Mouse (Mus musculus) megakaryocyte, embryonic 14.5 days (primary cell): ENCODE results near the gene Galnt17. TPM values are rescaled to one million over a fixed set of nuclear protein-coding genes. Genes with fewer than 3 reads are reported as not detected.

Experiments used
- H3K27me3 ChIP-seq: replicated peaks from 2 replicates; pipeline ENCODE3; 2012; ENCODE audit warnings: inconsistent platforms
- H3K36me3 ChIP-seq: replicated peaks from 2 replicates; pipeline ENCODE3; 2012; ENCODE audit warnings: low read length, inconsistent platforms, mixed read lengths
- H3K4me1 ChIP-seq: 2 replicates; pipeline ENCODE4 v1.6.1; 2012; ENCODE audit warnings: inconsistent platforms
- H3K4me3 ChIP-seq: replicated peaks from 2 replicates; pipeline ENCODE3; 2012; ENCODE audit warnings: moderate library complexity, mild to moderate bottlenecking, inconsistent platforms
- H3K9me3 ChIP-seq: 2 replicates; pipeline ENCODE4 v1.6.1; 2012; ENCODE audit warnings: inconsistent platforms
- FLI1 ChIP-seq: IDR thresholded peaks from 2 replicates; pipeline ENCODE4 v1.6.1; 2012; ENCODE audit warnings: low read length, inconsistent platforms, mixed read lengths
- GATA1 ChIP-seq: IDR thresholded peaks from 3 replicates; pipeline ENCODE4 v1.6.1; 2012; ENCODE audit warnings: mixed read lengths, low read length, inconsistent platforms, borderline replicate concordance
- polyA plus RNA-seq: library from polyadenylated mRNA; stranded (reverse); fragments of >175 nt; gene quantifications from 2 replicates; pipeline ENCODE4 v1.2.3, GENCODE M21; 2012; ENCODE audit warnings: low replicate concordance; ENCODE audit not compliant: insufficient read depth

Galnt17 gene
- polyA plus RNA-seq, 1 experiment = not detected

GRCm38 (mm10) chr5:130919969-130920368, 388.3 kb downstream of the Galnt17 start:
- H3K4me1 ChIP-seq = no peaks in the 10 kb centered on the region
- H3K9me3 ChIP-seq = peaks cover 72% of the 10 kb centered on the region
- no peak overlapping the region for H3K4me3 ChIP-seq
- TF ChIP-seq FLI1 (no peak), GATA1 (no peak)
- no peaks in the 10 kb centered on the region for H3K27me3 ChIP-seq
- no peaks in the 10 kb centered on the region for H3K36me3 ChIP-seq

- TF ChIP-seq FLI1 = no peak
- TF ChIP-seq GATA1 = no peak
- Histone ChIP-seq H3K27me3 (no peaks in the 10 kb centered on the region), H3K4me3 (no peak overlapping the region), H3K4me1 (no peaks in the 10 kb centered on the region), H3K36me3 (no peaks in the 10 kb centered on the region), H3K9me3 (peaks cover 71% of the 10 kb centered on the region)
These were observed 393.7 kb downstream of the Galnt17 start for GRCm38 (mm10) chr5:130914606-130915005.

- TF ChIP-seq FLI1 (no peak), GATA1 (no peak)
- no peaks in the 10 kb centered on the region for H3K27me3 ChIP-seq
- H3K36me3 ChIP-seq = no peaks in the 10 kb centered on the region
- no peak overlapping the region for H3K4me3 ChIP-seq
- no peaks in the 10 kb centered on the region for H3K4me1 ChIP-seq
- peaks cover 71% of the 10 kb centered on the region for H3K9me3 ChIP-seq
These were observed 396.7 kb downstream of the Galnt17 start for GRCm38 (mm10) chr5:130911551-130911950.

GRCm38 (mm10) chr5:130901736-130902135, 406.6 kb downstream of the Galnt17 start:
- Histone ChIP-seq H3K4me1 (no peaks in the 10 kb centered on the region), H3K4me3 (no peak overlapping the region), H3K27me3 (no peaks in the 10 kb centered on the region), H3K36me3 (no peaks in the 10 kb centered on the region), H3K9me3 (peaks cover 54% of the 10 kb centered on the region)
- no peak for TF ChIP-seq FLI1
- TF ChIP-seq GATA1 = no peak

GRCm38 (mm10) chr5:130895991-130896390, 412.3 kb downstream of the Galnt17 start:
- Histone ChIP-seq H3K9me3 (peaks cover 53% of the 10 kb centered on the region), H3K27me3 (no peaks in the 10 kb centered on the region), H3K4me1 (no peaks in the 10 kb centered on the region), H3K36me3 (no peaks in the 10 kb centered on the region), H3K4me3 (no peak overlapping the region)
- no peak for TF ChIP-seq GATA1
- no peak for TF ChIP-seq FLI1

GRCm38 (mm10) chr5:130891735-130892134, 416.6 kb downstream of the Galnt17 start:
- TF ChIP-seq FLI1 = no peak
- TF ChIP-seq GATA1 = no peak
- H3K27me3 ChIP-seq = no peaks in the 10 kb centered on the region

GRCm38 (mm10) chr5:130880331-130880730, 428.0 kb downstream of the Galnt17 start:
- Histone ChIP-seq H3K36me3 (no peaks in the 10 kb centered on the region), H3K27me3 (no peaks in the 10 kb centered on the region), H3K9me3 (peaks cover 75% of the 10 kb centered on the region), H3K4me3 (no peak overlapping the region), H3K4me1 (no peaks in the 10 kb centered on the region)
- TF ChIP-seq FLI1 (no peak), GATA1 (no peak)

More at GRCm38 (mm10) chr5:130891735-130892134, 416.6 kb downstream of the Galnt17 start:
- Histone ChIP-seq H3K4me1 (no peaks in the 10 kb centered on the region), H3K4me3 (no peak overlapping the region), H3K9me3 (peaks cover 57% of the 10 kb centered on the region), H3K36me3 (no peaks in the 10 kb centered on the region)

GRCm38 (mm10) chr5:130875391-130875790, 432.9 kb downstream of the Galnt17 start:
- Histone ChIP-seq H3K4me3 (peak overlapping the region; percentile 69), H3K27me3 (no peaks in the 10 kb centered on the region), H3K4me1 (no peaks in the 10 kb centered on the region), H3K36me3 (no peaks in the 10 kb centered on the region), H3K9me3 (peaks cover 82% of the 10 kb centered on the region)
- TF ChIP-seq GATA1 (no peak), FLI1 (no peak)

GRCm38 (mm10) chr5:130871086-130871485, 437.2 kb downstream of the Galnt17 start:
- H3K9me3 ChIP-seq = peaks cover 61% of the 10 kb centered on the region
- no peak overlapping the region for H3K4me3 ChIP-seq
- TF ChIP-seq FLI1 (no peak), GATA1 (no peak)
- H3K4me1 ChIP-seq = no peaks in the 10 kb centered on the region
- no peaks in the 10 kb centered on the region for H3K36me3 ChIP-seq
- no peaks in the 10 kb centered on the region for H3K27me3 ChIP-seq

GRCm38 (mm10) chr5:130869869-130870268, 438.4 kb downstream of the Galnt17 start:
- H3K9me3 ChIP-seq = peaks cover 57% of the 10 kb centered on the region
- no peaks in the 10 kb centered on the region for H3K4me1 ChIP-seq
- H3K27me3 ChIP-seq = no peaks in the 10 kb centered on the region
- H3K4me3 ChIP-seq = no peak overlapping the region
- TF ChIP-seq GATA1 (no peak), FLI1 (no peak)
- no peaks in the 10 kb centered on the region for H3K36me3 ChIP-seq

GRCm38 (mm10) chr5:130862302-130862701, 446.0 kb downstream of the Galnt17 start:
- TF ChIP-seq GATA1 = no peak
- TF ChIP-seq FLI1 = no peak
- H3K27me3 ChIP-seq = no peaks in the 10 kb centered on the region
- no peak overlapping the region for H3K4me3 ChIP-seq
- no peaks in the 10 kb centered on the region for H3K4me1 ChIP-seq
- no peaks in the 10 kb centered on the region for H3K36me3 ChIP-seq
- H3K9me3 ChIP-seq = peaks cover 38% of the 10 kb centered on the region
